Mouse (Mus musculus) ES-Bruce4 (cell line): ENCODE data around the gene Sirt6.

Source experiments
- CTCF ChIP-seq: IDR thresholded peaks from one replicate; pipeline ENCODE4 v1.8.1; 2011; ENCODE audit warnings: low read depth, low read length
- EP300 ChIP-seq: IDR thresholded peaks from 2 replicates; pipeline ENCODE4 v1.6.1; 2011; ENCODE audit warnings: low read depth, low read length; ENCODE audit not compliant: insufficient read depth
- POLR2A ChIP-seq: IDR thresholded peaks from one replicate; pipeline ENCODE4 v1.8.1; 2011; ENCODE audit warnings: low read length; ENCODE audit not compliant: insufficient read depth

- no peak for TF ChIP-seq CTCF
- no peak for TF ChIP-seq POLR2A
- no peak for TF ChIP-seq EP300
Observed at GRCm38 (mm10) chr10:81627836-81628220, 231 bp upstream of the Sirt6 start.
